Mouse (Mus musculus) activated CD4-positive, CD25-positive, alpha-beta regulatory T cell, adult 9 weeks (primary cell): ENCODE measurements around the gene Olfr1136. TPM values are rescaled to one million over a fixed set of nuclear protein-coding genes. Genes with fewer than 3 reads are reported as not detected.

ENCODE experiments used
- polyA plus RNA-seq: library from polyadenylated mRNA; unstranded; fragments of 100-300 nt; shearing (Covaris generic); gene quantifications from one replicate; pipeline ENCODE4 v1.2.1, GENCODE M21; 2017

The Olfr1136 gene
- polyA plus RNA-seq, result not detected

GRCm38 (mm10) chr2:87693847-87694246 lies at the start of gene Olfr1136:
Gene Olfr1136 (minus strand): TSS chr2:87693947.

DNA sequence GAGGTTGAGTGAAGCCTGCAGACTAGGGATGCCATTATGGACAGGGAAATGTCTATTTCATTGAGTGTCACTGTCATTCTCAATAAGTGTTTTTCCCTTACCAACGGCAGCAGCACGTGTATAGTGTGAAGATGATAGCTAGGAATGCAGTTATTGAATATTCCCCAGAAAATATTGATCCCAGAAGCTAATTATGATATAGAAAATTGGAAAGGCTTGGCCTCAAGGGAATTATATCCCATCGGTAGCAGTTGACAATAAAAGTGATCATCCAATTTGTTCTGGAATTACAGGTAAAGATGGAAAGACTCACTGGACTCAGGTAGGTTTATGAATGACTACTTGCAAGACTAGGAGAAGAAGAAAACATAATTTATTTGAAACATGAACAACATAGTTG lies 49.7 kb upstream of the Olfr1136 start, which contains the start of gene Olfr1140:
Olfr1140 (plus strand) TSS at position 301 of the 400 bp plus-strand sequence.

DNA sequence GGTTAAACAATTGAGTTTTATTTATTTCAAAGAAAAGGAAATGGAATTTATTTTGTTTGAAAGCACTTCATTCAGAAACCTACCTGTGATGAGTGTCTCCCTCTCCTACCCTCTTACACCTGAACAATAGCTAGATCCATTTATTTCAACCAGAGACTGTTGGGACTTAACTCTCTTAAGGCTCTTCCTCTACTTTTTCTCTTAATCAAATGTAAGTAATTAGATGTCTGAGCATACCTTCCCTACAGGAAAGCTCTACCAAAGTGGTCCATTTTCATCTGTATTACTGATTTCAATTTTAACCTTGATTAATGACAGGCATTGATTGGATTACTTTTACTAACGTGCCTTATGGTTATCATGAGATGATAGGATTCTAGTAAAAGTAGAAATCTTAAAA lies 46.1 kb upstream of the Olfr1136 start, which contains the start of gene Olfr1138:
Olfr1138 (minus strand) TSS at position 101 of the 400 bp plus-strand sequence.

DNA sequence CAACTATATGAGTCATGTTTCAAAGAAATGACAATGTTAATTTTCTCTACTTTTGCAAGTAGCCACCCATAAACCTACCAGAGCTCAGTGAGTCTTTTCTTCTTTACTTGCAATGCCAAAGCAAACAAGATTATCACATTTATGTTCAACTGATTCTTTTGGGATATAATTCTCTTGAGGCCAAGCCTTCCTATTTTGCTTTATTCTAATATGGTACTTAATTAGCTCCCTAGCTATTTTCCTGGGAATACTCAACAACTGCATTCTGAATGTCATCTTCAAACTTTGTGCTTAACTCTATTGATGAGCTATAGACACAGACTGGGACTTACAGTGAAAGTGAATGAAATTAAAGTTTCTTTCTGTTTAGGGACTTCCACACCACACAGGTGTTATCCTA lies 19.3 kb upstream of the Olfr1136 start, which contains the start of gene Olfr1137:
Olfr1137 (minus strand) TSS at position 101 of the 400 bp plus-strand sequence.

GRCm38 (mm10) chr2:87673564-87673963 lies 20.2 kb downstream of the Olfr1136 start, which contains the start of gene Olfr1135:
Gene Olfr1135 (minus strand): TSS chr2:87673664.

GRCm38 (mm10) chr2:87658360-87658759 lies 35.4 kb downstream of the Olfr1136 start, which contains the start of gene Olfr1134:
Gene Olfr1134 (minus strand): TSS chr2:87658460.

GRCm38 (mm10) chr2:87647274-87647673 lies 46.5 kb downstream of the Olfr1136 start, which contains the start of gene Olfr1133:
Gene Olfr1133 (minus strand): TSS chr2:87647374.

Other genes with a start within 250 kb of the Olfr1136 start
- not detected for gene Olfr1126, start 240.0 kb downstream of the Olfr1136 start, polyA plus RNA-seq
- gene Pramel7, start 196.9 kb downstream of the Olfr1136 start, polyA plus RNA-seq, result not detected
- not detected for gene Pramel6, start 187.4 kb downstream of the Olfr1136 start, polyA plus RNA-seq
- not detected for gene Olfr153, start 162.2 kb downstream of the Olfr1136 start, polyA plus RNA-seq
- not detected for gene Olfr1128, start 148.4 kb downstream of the Olfr1136 start, polyA plus RNA-seq
- not detected for gene Olfr1129, start 120.0 kb downstream of the Olfr1136 start, polyA plus RNA-seq
- not detected for gene Olfr1130, start 87.7 kb downstream of the Olfr1136 start, polyA plus RNA-seq
- not detected for gene Olfr1131, start 66.8 kb downstream of the Olfr1136 start, polyA plus RNA-seq
- not detected for gene Olfr1132, start 56.4 kb downstream of the Olfr1136 start, polyA plus RNA-seq
- gene Olfr1133, start 46.6 kb downstream of the Olfr1136 start, polyA plus RNA-seq, result not detected
- gene Olfr1134, start 35.5 kb downstream of the Olfr1136 start, polyA plus RNA-seq, result not detected
- gene Olfr1135, start 20.3 kb downstream of the Olfr1136 start, polyA plus RNA-seq, result not detected
- gene Olfr1137, start 19.2 kb upstream of the Olfr1136 start, polyA plus RNA-seq, result not detected
- not detected for gene Olfr1138, start 46.0 kb upstream of the Olfr1136 start, polyA plus RNA-seq
- gene Olfr1140, start 49.8 kb upstream of the Olfr1136 start, polyA plus RNA-seq, result not detected
- gene Olfr1141, start 60.0 kb upstream of the Olfr1136 start, polyA plus RNA-seq, result not detected
- not detected for gene Olfr152, start 85.5 kb upstream of the Olfr1136 start, polyA plus RNA-seq
- gene Olfr1143, start 106.6 kb upstream of the Olfr1136 start, polyA plus RNA-seq, result not detected
- gene Olfr1145, start 115.9 kb upstream of the Olfr1136 start, polyA plus RNA-seq, result not detected
- not detected for gene Olfr1148, start 136.6 kb upstream of the Olfr1136 start, polyA plus RNA-seq
- gene Olfr1150-ps1, start 150.0 kb upstream of the Olfr1136 start, polyA plus RNA-seq, result not detected
- gene Olfr1151, start 161.9 kb upstream of the Olfr1136 start, polyA plus RNA-seq, result not detected
- gene Olfr1152, start 172.5 kb upstream of the Olfr1136 start, polyA plus RNA-seq, result not detected
- gene Olfr1153, start 201.0 kb upstream of the Olfr1136 start, polyA plus RNA-seq, result not detected
- not detected for gene Olfr1154, start 211.2 kb upstream of the Olfr1136 start, polyA plus RNA-seq